Mouse (Mus musculus) bone marrow macrophage, adult 2 months (primary cell): ENCODE measurements around the gene Tbxas1. TPM values are rescaled to one million over a fixed set of nuclear protein-coding genes. Genes with fewer than 3 reads are reported as not detected.

Experiments
- H3K27ac ChIP-seq: 2 replicates; pipeline ENCODE4 v1.5.1; 2012; ENCODE audit warnings: low read depth, low read length; ENCODE audit not compliant: insufficient read depth
- H3K4me1 ChIP-seq: 2 replicates; pipeline ENCODE4 v1.6.1; 2012; ENCODE audit warnings: low read length; ENCODE audit not compliant: control insufficient read depth, insufficient read depth
- H3K4me3 ChIP-seq: 2 replicates; pipeline ENCODE4 v1.5.1; 2012; ENCODE audit warnings: mild to moderate bottlenecking, low read length, moderate library complexity; ENCODE audit not compliant: insufficient read depth
- CTCF ChIP-seq: IDR thresholded peaks from 2 replicates; pipeline ENCODE4 v1.5.1; 2012; ENCODE audit warnings: low read depth, mild to moderate bottlenecking, low read length, moderate library complexity
- POLR2A ChIP-seq: IDR thresholded peaks from 2 replicates; pipeline ENCODE4 v1.6.1; 2012; ENCODE audit warnings: mild to moderate bottlenecking, low read depth, low read length, borderline replicate concordance
- polyA plus RNA-seq: library from polyadenylated mRNA; stranded (reverse); fragments of >200 nt; gene quantifications from 2 replicates; pipeline ENCODE4 v1.2.4, GENCODE M21; 2012; ENCODE audit not compliant: missing spikeins, insufficient read depth, insufficient read length

Gene Tbxas1
- polyA plus RNA-seq, 1 experiment, result 115 TPM

GRCm38 (mm10) chr6:38850715-38851259 is 24.4 kb upstream of the Tbxas1 start:
- H3K27ac ChIP-seq, result no peak overlapping the region
- H3K4me1 ChIP-seq, result peaks cover 50% of the 10 kb centered on the region
- TF ChIP-seq POLR2A (no peak), CTCF (no peak)
- no peak overlapping the region for H3K4me3 ChIP-seq

- Histone ChIP-seq H3K4me1 (peaks cover 47% of the 10 kb centered on the region), H3K27ac (no peak overlapping the region), H3K4me3 (no peak overlapping the region)
- TF ChIP-seq CTCF (no peak), POLR2A (no peak)
Measured at GRCm38 (mm10) chr6:38851740-38852139, 23.5 kb upstream of the Tbxas1 start.

- Histone ChIP-seq H3K27ac (no peak overlapping the region), H3K4me1 (peaks cover 30% of the 10 kb centered on the region), H3K4me3 (no peak overlapping the region)
- TF ChIP-seq POLR2A (no peak), CTCF (no peak)
Measured at GRCm38 (mm10) chr6:38853561-38853992, 21.6 kb upstream of the Tbxas1 start.

- no peak overlapping the region for H3K4me3 ChIP-seq
- H3K27ac ChIP-seq, result no peak overlapping the region
- TF ChIP-seq CTCF, result no peak
- no peak for TF ChIP-seq POLR2A
- peaks cover 23% of the 10 kb centered on the region for H3K4me1 ChIP-seq
Measured at GRCm38 (mm10) chr6:38859819-38860218, 15.4 kb upstream of the Tbxas1 start.

GRCm38 (mm10) chr6:38860301-38860700 is 14.9 kb upstream of the Tbxas1 start:
- Histone ChIP-seq H3K27ac (no peak overlapping the region), H3K4me1 (peaks cover 27% of the 10 kb centered on the region), H3K4me3 (no peak overlapping the region)
- TF ChIP-seq CTCF (no peak), POLR2A (no peak)

- TF ChIP-seq POLR2A (no peak), CTCF (no peak)
- H3K27ac ChIP-seq, result no peak overlapping the region
- H3K4me3 ChIP-seq, result no peak overlapping the region
- H3K4me1 ChIP-seq, result peaks cover 55% of the 10 kb centered on the region
Measured at GRCm38 (mm10) chr6:38863595-38863994, 11.6 kb upstream of the Tbxas1 start.

- Histone ChIP-seq H3K4me1 (peaks cover 55% of the 10 kb centered on the region), H3K27ac (peak overlapping the region; percentile 31; the same call in 1 of the 2 replicates), H3K4me3 (no peak overlapping the region)
- no peak for TF ChIP-seq POLR2A
Measured at GRCm38 (mm10) chr6:38865805-38866204, 9.4 kb upstream of the Tbxas1 start.

GRCm38 (mm10) chr6:38866357-38866756 is 8.8 kb upstream of the Tbxas1 start:
- peak overlapping the region; percentile 31; the same call in 1 of the 2 replicates for H3K27ac ChIP-seq
- no peak overlapping the region for H3K4me3 ChIP-seq
- peaks cover 50% of the 10 kb centered on the region for H3K4me1 ChIP-seq
- TF ChIP-seq CTCF (no peak), POLR2A (no peak)

GRCm38 (mm10) chr6:38866761-38867160 is 8.4 kb upstream of the Tbxas1 start:
- Histone ChIP-seq H3K27ac (no peak overlapping the region), H3K4me1 (peaks cover 51% of the 10 kb centered on the region), H3K4me3 (no peak overlapping the region)
- TF ChIP-seq CTCF (no peak), POLR2A (no peak)

GRCm38 (mm10) chr6:38867291-38867690 is 7.9 kb upstream of the Tbxas1 start:
- H3K27ac ChIP-seq, result no peak overlapping the region
- no peak for TF ChIP-seq CTCF
- no peak for TF ChIP-seq POLR2A
- no peak overlapping the region for H3K4me3 ChIP-seq
- H3K4me1 ChIP-seq, result peaks cover 54% of the 10 kb centered on the region
